Mouse (Mus musculus) left cerebral cortex, postnatal 36 days (tissue): ENCODE measurements around the gene Nacc1. TPM values are rescaled to one million over a fixed set of nuclear protein-coding genes. Genes with fewer than 3 reads are reported as not detected.

Experiments used
- DNase-seq, 2 experiments: peaks; one replicate each; pipeline ENCODE4 v3.0.0; 2021 to 2022; ENCODE audit warnings: low spot score in 2 of 2, mixed read lengths in 1 of 2
- intact Hi-C: fragments of 180-260 bp; cut with DNase I; formaldehyde crosslinking; loops from one replicate; pipeline ENCODE4 v1.15.1; 2025
- total RNA-seq, 2 experiments: library from RNA; stranded (reverse); gene quantifications; 2 replicates each; pipeline ENCODE4 v1.2.3; 2021

The Nacc1 gene
- total RNA-seq, 2 experiments from 2014 or later: 94.2 to 99.7 TPM

GRCm38 (mm10) chr8:84716790-84717189 lies 29.1 kb upstream of the Nacc1 start:
- no peak for DNase-seq
- intact Hi-C loops: no loop called here

- intact Hi-C loops: no loop called here
Observed at GRCm38 (mm10) chr8:84715893-84716468, 28.3 kb upstream of the Nacc1 start.

GRCm38 (mm10) chr8:84714161-84714560 lies 26.5 kb upstream of the Nacc1 start:
- intact Hi-C loops: no loop called here
- no peak for DNase-seq

More at GRCm38 (mm10) chr8:84715893-84716468, 28.3 kb upstream of the Nacc1 start:
- peak in 1 of 2 experiments; percentile 15 for DNase-seq

- DNase-seq: no peak
Observed at GRCm38 (mm10) chr8:84713381-84713780, 25.7 kb upstream of the Nacc1 start.

DNA sequence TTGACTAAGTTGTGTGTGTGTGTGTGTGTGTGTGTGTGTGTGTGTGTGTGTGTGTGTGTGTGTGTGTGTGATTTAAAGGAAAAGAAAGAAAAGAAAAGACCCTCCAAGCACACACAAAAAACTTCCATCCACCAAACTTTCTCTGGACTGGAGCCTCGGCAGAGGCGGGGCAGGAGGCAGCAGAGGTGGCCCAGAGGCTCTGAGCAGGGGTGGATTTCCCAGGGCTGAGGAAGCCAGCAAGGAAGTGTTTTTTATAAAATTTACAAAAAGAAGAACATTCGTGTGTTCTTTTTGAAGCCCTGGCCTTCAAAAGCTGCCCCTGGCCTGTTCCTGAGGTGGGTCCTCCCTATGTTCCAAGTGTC lies 25.1 kb upstream of the Nacc1 start:
- DNase-seq: no peak
- intact Hi-C loops: no loop called here

More at GRCm38 (mm10) chr8:84713381-84713780, 25.7 kb upstream of the Nacc1 start:
- intact Hi-C loops: no loop called here

DNA sequence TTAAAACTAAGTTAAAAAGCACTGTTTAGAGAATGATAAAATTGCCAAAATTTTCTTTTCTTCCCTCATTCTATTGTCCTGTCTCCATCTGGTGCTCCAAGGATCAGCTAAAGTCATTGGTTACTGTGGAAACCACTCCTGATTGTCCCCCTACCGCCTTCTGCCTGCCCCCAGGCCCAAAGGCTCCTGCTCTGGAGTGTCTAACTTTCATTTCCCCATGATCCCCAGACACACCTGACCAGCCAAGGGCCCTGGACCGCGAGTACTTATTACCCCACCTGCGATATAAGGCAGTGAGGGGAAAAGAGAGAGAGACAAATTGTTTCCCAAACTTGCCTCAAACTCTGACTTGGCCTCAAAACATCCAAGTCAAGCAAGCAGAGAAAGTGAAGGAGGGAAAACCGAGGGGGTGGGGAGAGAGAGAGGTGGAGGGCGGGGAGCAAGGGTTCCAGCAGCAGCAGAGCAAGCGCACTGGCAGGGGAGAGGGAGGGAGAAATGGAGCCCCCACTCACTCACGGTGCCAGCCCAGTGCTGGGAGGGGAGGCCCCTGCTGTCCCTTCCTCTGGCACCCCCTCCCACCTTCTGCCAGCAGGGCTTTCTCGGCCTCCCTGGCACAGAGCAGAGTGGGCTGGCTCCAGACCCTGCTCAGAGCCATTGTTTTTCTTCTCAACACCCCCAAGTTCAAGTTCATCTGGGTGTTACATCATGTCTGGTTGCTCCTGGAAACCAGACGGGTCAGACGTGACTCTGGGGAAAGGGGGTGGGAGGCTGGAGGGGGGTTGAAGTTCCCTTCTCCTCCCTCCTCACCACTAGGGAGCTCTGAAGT lies 24.5 kb upstream of the Nacc1 start:
- peak in 1 of 2 experiments; percentile 34 for DNase-seq
- intact Hi-C loops: no loop called here

DNA sequence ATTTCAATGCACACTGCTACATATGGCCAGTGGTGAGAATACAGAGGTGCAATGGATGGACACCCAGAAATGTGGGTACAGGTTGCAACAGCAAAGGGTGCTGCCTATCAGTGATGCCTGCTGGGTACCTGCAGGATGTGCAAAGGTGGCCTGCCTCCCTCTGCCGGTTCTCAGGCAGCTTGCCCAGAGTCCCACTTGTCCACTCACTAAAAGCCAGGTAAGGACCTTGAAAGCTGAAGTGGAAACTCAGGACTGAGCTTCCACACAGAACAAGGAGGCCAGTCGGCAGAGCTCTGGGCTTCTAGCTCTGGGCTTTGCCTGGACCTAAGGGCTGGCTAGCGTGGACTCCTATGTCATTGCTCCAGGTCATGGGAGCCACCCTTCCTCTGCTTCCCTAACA lies 23.6 kb upstream of the Nacc1 start:
- no peak for DNase-seq
- intact Hi-C loops: no loop called here

GRCm38 (mm10) chr8:84709931-84710330 lies 22.3 kb upstream of the Nacc1 start:
- DNase-seq: no peak
- intact Hi-C loops: loop anchor here (1.0 kb wide), 1 partner anchor 102 kb away; no protein-coding TSS in a partner anchor

DNA sequence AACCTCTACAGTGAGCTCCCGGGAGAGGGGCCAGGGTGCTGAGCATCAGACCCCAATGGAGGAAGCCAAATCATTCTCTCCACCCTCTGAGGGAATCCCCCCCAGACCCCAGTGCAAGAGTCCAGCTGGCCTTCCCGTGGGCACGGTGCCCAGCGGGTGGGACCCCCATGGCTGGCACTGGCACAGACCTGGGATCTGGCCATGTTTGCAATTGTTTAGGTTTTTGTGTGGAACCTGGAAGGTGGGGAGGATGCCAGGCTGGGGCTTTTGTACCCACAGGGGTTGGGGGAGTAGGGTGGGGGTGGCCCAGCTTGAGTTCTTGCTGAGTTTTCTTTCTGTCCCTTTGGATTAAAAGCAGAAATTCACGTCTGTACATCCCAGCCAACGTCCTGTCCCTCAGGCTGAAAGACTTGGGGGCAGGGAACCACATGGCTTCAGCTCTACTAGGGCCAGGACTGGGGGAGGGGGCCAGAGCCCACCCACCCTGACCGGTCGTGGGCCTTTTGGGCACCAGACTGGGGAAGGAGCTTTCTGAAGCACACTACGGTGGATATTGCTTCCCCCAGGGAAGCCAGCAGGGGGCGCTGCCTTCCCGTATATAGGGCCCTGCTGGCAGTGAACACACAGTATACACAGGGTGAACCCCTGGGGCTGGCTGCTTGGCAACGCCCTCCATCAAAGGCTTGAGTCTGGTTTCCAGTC lies 21.3 kb upstream of the Nacc1 start:
- peak; percentile 84 for DNase-seq
- intact Hi-C loops: loop anchor here (1.0 kb wide), 1 partner anchor 103 kb away; no protein-coding TSS in a partner anchor

DNA sequence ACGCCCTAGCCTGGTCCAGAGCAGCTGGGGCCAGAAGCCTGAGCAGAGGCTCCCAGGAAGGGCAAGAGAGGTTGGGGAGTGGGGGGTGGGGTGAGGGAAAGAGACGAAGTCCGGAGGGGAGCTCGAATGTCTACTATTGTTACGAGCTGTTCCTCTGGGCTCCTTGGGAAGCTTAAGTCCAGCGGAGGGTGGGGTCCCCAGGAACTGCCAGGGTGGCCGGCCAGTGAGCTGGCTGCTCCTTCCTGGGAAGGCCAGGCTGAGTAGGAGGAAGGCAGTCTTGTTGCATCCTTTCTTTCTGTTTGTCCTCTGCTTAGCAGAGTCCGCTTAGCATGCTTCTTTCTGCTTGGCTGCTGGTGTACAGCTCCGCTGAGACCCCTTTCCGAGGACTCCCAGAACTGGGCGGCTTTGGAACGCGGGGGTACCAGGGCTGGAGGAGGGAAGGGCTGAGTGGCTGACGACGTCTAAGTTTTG lies 20.4 kb upstream of the Nacc1 start:
- intact Hi-C loops: no loop called here
- DNase-seq: no peak

DNA sequence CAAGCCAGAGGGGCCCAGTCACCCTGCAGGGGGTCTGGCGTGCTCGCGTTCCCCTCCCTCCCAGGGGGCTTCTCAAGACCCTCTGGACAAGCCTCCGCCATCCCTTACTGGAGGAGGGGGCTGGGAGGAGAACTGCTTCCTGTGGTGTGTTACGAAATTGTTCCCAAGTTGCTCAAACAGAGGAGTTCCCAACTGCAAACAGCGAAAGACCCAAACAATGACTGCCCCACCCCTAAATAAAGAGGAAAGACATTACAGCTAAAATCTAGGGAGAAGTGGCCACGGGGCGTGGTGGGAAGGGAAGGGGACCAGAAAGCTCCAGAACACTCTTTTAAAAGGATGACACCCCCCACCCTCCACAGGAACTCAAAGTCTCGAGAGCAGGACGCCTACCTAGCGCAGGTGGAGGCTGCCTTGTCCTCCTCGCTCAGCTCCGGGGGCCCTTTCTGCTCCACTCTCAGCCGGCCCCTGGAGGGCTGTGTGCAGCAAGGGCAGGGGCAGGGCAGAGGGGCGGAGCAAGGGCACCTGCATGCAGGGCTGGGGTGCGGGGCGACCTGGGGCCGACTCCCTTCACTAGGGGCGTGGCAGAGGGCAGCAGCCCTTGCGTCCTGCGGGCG lies 19.7 kb upstream of the Nacc1 start:
- DNase-seq: no peak
- intact Hi-C loops: no loop called here

GRCm38 (mm10) chr8:84706610-84707266 lies 19.1 kb upstream of the Nacc1 start:
- intact Hi-C loops: no loop called here

DNA sequence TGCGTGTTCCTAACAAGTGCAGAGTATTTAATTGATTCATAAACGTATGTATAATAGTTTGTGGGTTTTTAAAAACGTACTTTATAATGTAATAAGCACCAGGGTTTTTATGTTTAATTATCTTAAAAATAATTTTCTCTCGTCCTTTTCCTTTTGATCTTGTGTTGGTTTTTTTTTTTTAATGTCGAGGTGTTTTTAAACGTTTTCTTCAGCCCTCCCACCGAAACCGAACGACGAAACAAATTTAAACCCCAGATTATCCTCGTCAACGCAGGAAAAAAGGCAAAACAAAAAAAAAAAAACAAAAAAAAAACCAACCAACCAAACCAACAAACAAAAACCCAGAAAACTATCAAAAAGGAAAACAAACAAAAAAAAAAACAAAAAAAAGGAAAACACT lies 18.3 kb upstream of the Nacc1 start:
- DNase-seq: no peak
- intact Hi-C loops: no loop called here

More at GRCm38 (mm10) chr8:84706610-84707266, 19.1 kb upstream of the Nacc1 start:
- no peak for DNase-seq

DNA sequence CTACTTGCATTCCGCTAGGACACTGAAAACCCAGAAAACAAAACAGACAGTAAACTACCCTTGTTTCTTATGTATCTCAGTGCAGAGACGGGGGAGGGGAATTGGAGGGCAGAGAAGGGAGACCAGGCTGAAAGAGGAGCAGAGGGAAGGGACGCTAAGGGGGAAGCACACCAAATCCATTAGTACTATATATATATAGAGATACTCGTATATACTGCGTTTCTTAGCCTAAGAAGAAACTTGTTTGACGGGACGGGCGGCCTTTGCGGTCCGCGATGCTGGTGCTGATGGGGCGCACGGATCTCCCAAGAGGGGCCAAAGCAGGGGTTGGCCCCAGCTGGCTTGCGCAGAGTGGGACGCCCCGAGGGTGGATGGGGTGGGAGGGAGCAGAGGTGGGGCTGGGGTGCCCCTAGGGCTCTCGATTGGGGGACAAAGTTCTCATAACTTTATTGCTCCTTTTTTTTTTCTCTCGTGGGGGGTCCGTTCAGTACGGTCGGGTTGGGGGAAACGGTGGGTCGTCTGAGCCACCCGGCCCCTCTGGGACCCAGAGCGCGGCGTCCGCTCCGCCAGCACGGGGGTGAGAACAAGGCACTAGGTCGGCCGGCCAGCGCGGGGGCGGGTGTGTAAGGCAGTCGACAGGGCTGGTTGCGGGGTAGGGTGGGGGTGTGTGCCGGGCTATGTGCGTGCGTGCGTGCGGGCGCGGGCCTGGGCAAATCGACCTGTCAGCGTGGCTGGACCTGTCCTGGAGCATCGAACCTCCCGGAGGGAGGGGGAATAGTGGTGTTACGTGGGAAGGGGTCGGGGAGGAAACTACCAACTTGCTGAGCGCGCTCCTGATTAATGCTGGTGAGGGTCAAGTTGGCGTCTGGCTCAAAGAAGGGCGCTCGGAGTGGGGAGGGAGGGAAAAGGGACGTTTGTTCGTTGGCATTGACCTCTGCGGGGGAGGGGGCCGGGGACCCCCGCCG lies 17.5 kb upstream of the Nacc1 start:
- DNase-seq: no peak
- intact Hi-C loops: loop anchor here (5.0 kb wide), 1 partner anchor 43 kb away; the partner anchor contains the start of gene Ier2

- intact Hi-C loops: loop anchor here (5.0 kb wide), 1 partner anchor 42 kb away; the partner anchor contains the start of gene Ier2
- DNase-seq: peak in 1 of 2 experiments; percentile 64
Observed at GRCm38 (mm10) chr8:84704356-84704755, 16.7 kb upstream of the Nacc1 start.

GRCm38 (mm10) chr8:84703466-84704249 lies 16.0 kb upstream of the Nacc1 start:
- intact Hi-C loops: loop anchor here (5.0 kb wide), 1 partner anchor 41 kb away; the partner anchor contains the start of gene Ier2
- DNase-seq: no peak

DNA sequence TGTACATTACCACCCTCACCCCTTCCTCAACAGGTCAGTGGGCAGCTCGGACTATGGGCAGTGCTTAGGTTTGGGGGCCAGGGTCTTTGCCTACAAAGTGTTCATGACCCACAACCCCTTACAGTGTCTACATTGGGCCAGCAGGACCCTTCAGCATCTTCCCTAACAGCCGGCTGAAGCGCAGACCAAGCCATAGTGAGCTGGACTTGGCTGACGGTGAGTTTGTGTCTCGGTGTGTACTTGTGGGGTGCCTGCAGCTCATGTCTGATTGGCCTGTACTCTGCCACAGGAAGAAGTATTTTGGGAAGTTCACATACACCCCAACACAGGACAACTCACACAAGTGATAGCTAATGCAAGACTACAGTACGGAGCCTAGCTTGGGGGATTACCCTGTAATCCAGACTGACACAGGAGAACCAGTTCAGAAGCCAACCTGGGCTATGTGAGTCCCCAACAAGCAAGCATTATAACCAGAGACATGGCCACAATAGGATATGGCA lies 15.4 kb upstream of the Nacc1 start:
- DNase-seq: no peak
- intact Hi-C loops: loop anchor here (5.0 kb wide), 1 partner anchor 41 kb away; the partner anchor contains the start of gene Ier2
